Mouse (Mus musculus) right cerebral cortex, adult 2 months (tissue): ENCODE results near the gene 4930404H24Rik.
A peak's percentile ranks its signal among the peaks of the same experiment; 100 is the strongest.

Experiments used
- DNase-seq, 2 experiments: peaks; one replicate each; pipeline ENCODE4 v3.0.0; 2021 to 2022; ENCODE audit warnings: low spot score in 2 of 2

4930404H24Rik gene

GRCm38 (mm10) chr2:153492573-153493392, at the start of gene 4930404H24Rik:
TSS of gene 4930404H24Rik (plus strand) at chr2:153492790.
- DNase-seq: peak; percentile 71 to 73

DNA sequence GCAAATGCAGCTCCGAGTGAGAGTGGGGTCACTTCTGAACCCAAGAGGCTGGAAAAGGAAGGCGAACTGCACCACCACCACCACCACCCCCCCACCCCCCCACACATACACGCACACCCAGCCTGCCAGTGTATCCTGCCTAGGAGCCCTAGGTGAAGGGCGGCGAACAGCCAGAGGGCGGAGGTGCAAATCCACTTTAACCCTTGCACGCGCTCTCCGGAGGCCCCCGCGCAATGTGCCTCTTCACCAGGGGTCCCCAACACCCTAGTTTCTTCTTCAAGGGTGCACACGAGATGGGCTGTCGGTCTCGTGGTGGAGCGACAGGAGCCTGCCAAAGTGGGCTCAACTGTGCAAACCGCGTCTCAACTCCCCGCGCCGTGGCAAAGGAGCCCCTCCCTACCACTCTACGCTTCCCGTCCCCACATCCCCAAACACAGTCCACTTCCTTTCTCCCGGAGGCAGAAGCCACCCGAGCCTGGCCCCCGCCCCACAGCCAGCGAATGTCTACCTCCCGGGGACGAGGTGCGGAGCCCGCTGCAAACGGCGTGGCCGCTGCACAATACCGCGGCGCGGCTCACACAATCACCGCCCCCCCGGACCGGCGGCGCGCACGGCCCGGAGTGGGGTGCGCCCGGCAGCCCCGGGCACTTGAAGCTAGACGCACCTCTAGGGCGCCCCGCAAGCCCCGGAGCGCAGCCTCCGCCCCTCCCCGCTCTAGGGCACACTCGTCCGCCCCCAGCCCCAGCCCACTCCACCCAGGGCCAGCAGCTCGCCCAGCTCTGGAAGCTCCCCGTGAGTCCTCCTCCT, 49.0 kb upstream of the 4930404H24Rik start:
- DNase-seq: peak; percentile 34 to 40

DNA sequence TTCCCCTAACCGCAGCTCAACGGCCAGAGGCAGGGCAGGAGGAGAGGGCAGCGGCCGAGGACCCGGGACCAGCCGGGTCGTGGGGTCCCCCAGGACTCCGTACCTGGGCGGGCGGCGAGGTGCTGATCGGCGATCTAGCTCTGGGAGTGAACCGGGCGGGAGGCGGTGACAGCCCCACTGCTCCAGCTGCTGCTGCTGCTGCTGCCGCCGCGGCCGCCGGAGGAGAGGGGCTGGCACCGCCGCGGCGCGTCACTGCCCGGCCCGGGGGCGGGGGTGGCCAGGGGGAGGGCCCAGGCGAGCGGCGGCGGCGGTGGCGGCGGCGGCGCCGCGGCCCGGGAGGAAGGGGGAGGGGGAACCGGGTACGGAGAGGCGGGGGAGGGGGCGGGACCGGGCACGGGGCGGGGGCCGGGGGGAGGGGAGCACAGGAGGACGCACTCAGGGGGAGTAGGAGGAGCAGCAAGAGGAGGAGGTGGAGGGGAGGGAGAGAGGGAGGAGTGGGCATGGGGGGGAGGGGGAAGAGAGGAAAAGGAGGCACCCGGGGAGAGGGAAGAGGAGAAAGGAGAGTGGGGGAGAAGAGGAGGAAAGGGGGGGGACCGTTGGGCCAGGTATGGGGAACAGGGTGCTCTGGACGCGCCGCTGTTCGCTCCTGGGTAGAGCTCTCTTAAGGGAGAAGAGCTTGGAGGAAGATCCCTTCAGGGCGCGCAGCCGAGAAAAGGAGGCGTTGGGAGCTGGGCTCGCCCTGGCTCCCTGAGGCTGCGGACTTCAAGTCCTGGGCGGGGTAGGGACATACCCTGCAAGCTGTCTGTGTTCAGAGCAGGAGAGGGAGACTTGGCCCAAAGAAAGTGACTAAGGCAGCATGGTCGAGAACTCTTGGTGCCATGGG, 48.1 kb upstream of the 4930404H24Rik start:
- DNase-seq: peak; percentile 47 to 51

- peak; percentile 27 to 31 for DNase-seq
Measured at GRCm38 (mm10) chr2:153445137-153446016, 47.2 kb upstream of the 4930404H24Rik start.

- DNase-seq: peak; percentile 67 to 80
Measured at GRCm38 (mm10) chr2:153446017-153446408, 46.6 kb upstream of the 4930404H24Rik start.

DNA sequence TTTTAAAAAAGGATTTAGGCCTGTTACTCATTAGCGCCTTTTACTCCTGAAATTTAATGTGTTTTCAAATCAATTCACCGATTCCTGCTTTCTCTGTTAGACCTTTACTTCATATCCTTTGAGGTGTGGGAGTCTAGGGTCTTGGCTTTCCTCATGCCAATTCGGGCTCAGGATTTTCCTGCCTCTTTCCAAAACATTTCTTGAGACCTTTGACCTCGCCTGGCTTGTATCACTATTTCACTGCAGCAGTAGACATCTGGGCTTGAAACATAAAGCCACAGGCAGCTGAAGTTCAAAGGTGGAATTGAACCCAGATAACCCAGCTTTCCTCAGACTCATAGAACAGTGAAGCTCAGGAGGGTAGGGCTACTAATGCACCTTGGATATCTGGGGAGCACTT, 46.1 kb upstream of the 4930404H24Rik start:
- no peak for DNase-seq

- DNase-seq: no peak
Measured at GRCm38 (mm10) chr2:153447719-153448118, 44.9 kb upstream of the 4930404H24Rik start.

DNA sequence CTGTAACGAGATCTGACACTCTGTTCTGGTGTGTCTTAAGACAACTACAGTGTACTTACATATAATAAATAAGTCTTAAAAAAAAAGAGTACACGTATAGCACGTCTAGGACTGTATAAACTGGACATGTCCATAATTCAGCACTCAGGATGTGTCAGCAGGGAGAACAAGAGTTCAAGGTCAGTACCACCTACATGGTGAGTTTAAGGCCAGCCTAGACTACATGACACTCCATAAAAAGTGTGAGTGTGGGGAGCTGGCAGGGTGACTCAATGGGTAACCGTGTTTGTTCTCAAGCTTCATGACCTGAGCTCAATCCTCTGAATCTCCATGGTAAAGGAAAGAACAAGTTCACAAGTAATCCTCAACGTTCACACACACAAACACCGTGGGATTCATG, 44.1 kb upstream of the 4930404H24Rik start:
- DNase-seq: no peak

- DNase-seq: no peak
Measured at GRCm38 (mm10) chr2:153453961-153454759, 38.4 kb upstream of the 4930404H24Rik start.

- no peak for DNase-seq
Measured at GRCm38 (mm10) chr2:153454841-153455506, 37.6 kb upstream of the 4930404H24Rik start.

DNA sequence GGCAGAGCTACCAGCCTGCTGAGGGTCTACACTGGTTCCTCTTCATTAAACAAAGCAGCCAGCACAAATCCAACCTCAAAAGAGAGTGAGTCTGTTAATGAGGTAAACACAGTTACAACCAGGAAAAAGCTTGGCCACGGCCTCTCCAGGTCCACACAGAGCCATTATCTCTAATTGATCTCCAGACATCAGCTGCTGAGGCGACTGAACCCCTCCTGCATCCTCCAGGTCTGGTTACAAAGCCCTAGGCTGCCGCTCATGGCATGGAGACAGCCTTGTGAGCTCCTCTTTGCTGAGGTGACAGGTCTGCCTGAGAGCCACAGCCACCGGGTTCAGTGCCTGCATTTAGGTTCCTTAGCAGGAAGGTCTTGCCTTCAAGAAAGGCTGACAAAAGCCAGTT, 35.1 kb upstream of the 4930404H24Rik start:
- DNase-seq: no peak

DNA sequence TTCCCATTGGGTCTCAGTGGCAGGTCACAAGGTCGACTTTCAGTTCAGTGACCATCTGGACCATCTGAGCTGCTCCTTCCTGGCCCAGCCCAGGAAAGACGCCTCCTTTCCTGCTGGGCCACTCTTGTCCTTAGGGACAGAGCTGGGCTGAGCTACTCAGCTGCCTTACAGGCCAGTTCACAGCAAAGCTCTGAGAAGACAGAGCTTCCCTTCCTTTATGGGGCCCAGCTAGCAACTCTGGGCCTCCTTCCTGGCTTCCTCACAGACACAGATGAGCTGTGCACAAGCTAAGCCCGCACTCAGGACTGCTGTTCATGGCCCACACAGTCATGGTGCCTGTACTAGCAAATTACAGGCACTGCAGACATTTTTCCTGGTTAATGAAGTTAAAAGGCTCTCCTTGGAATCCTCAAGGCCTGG, 34.6 kb upstream of the 4930404H24Rik start:
- no peak for DNase-seq

- no peak for DNase-seq
Measured at GRCm38 (mm10) chr2:153463257-153463656, 29.3 kb upstream of the 4930404H24Rik start.

DNA sequence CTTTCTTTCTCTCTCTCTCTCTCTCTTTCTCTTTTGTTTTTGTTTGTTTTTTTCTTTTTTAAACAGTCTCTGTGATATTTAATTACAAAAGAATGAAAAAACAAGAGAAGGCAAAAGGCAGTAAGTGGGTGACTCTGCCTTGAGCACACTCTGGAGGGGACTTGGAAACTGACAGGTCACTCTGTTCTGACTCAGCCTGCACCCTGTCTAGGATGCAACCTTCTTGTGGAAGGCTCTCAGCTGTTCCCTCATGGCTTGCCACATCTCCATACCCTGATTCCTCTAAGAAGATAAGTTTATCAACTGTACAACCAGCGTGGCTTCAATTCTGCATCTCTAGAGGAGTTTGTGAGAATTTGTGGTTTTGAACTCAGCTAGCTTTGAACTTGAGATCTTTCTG, 25.2 kb upstream of the 4930404H24Rik start:
- DNase-seq: no peak

GRCm38 (mm10) chr2:153469317-153469716, 23.3 kb upstream of the 4930404H24Rik start:
- DNase-seq: no peak

GRCm38 (mm10) chr2:153469764-153470163, 22.8 kb upstream of the 4930404H24Rik start:
- peak in 1 of 2 experiments; percentile 59 for DNase-seq

GRCm38 (mm10) chr2:153470983-153471382, 21.6 kb upstream of the 4930404H24Rik start:
- no peak for DNase-seq

DNA sequence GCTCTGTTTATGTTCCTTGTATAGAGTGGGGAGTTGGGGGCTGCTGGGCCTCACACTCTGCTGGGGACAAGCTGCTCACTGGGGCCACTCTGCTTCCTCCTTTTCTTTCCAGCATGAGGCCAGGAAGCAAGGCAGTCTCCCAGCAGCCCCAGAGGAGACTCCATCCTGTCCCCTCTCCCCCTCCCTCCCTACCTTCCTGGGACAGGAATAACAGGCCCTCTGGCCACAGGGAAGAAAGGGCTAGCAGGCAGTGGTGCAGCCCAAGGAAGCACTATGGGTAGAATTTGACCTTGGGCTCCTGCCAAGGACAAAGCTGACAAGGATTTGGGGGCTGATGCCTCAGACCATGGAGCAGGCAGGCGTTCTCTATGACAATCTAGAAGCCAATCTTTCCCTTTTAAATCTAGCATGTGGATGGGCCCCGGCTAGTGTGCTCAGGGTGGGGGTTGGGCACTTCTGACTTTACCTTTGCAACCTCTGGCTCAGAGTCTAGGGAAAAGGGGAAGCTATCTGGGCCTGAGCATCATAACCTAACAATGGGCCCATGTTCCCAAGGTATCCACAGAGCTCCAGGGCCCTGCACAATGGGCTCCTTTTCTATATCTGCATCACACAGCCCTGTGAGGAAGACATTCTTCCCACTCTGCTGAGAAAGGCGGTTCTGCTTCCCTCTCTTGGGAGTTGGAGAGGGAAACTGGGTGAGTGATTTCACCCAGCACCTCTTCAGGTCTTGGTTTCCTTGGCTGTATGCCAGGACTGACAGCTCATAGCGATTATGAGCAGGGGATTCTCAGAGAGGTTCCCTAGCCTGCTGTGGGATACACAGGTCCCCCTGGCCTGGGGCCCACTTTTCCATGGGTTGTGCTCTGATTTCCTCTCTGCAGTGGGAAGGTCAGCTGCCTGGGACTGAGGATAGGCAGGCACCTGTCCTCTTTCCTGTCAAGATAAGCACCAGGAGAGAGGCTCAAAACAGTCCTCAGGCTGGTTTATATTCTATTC, 17.2 kb upstream of the 4930404H24Rik start:
- peak in 1 of 2 experiments; percentile 68 for DNase-seq
